Mouse (Mus musculus) neutrophil, adult 65 days (primary cell): ENCODE data around the gene Sult2a7. TPM values are rescaled to one million over a fixed set of nuclear protein-coding genes. Genes with fewer than 3 reads are reported as not detected.

Experiments
- total RNA-seq: library from RNA; stranded (reverse); gene quantifications from 2 replicates; pipeline ENCODE4 v1.2.4, GENCODE M21; 2023

Gene Sult2a7
- not detected in 2 replicates for total RNA-seq

GRCm38 (mm10) chr7:14494130-14494529 lies at the start of gene Sult2a7:
Gene Sult2a7 (minus strand): TSS chr7:14494230.

GRCm38 (mm10) chr7:14446534-14446933 lies 47.5 kb downstream of the Sult2a7 start, which contains the start of gene Sult2a8:
Gene Sult2a8 (minus strand): TSS chr7:14446769.

Other genes starting within 250 kb of the Sult2a7 start
- gene Sult2a6, start 239.4 kb downstream of the Sult2a7 start, total RNA-seq: not detected in 2 replicates
- gene Obox8, start 160.7 kb downstream of the Sult2a7 start, total RNA-seq: not detected in 2 replicates
- not detected in 2 replicates for gene Sult2a8, start 47.5 kb downstream of the Sult2a7 start, total RNA-seq
- gene Vmn1r90, start 69.3 kb upstream of the Sult2a7 start, total RNA-seq: not detected in 2 replicates
- gene Obox7, start 165.3 kb upstream of the Sult2a7 start, total RNA-seq: not detected in 2 replicates